Mouse (Mus musculus): ENCODE results near the gene Sik3. TPM values are rescaled to one million over a fixed set of nuclear protein-coding genes. Genes with fewer than 3 reads are reported as not detected.

Gene Sik3
- polyA plus RNA-seq, 1 experiment from 2014 or later, result 1.7 TPM

DNA sequence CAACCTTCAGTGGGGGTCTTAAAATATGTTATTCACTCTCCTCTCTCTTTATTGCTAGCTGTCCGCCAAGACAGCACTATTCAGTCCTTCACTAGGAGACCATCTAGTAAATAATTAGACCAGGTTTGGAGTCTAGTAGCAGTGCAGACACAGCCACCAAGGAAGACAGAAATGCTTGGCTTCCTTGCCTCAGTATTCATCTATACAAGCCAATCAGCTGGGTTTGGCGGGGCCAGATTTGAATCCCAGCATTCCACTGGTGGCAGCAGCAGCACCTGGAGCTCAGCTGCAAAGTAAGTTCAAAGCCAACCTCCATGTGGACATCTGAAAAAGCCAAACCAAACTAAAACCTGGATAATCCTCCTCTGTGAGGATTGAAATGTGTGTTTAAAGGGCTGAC lies 47.6 kb downstream of the Sik3 start:
- Histone ChIP-seq H3K4me3 (ENCODE audit: low read depth, low read length) (no peak overlapping the region), H3K9ac (ENCODE audit: low read depth, low read length) (no peak overlapping the region), H3K36me3 (ENCODE audit: control insufficient read depth, insufficient read depth) (no peaks in the 10 kb centered on the region), H3K9me3 (replicated peaks; ENCODE audit: control insufficient read depth, low read length) (no peaks in the 10 kb centered on the region), H3K4me1 (ENCODE audit: control insufficient read depth, low read depth, low read length) (peaks cover 2% of the 10 kb centered on the region), H3K27ac (ENCODE audit: low read length) (no peak overlapping the region), H3K4me2 (ENCODE audit: low read depth, low read length) (no peak overlapping the region), H3K27me3 (ENCODE audit: control insufficient read depth, insufficient read depth, low read depth, low read length) (no peaks in the 10 kb centered on the region)
- no peak for ATAC-seq (ENCODE audit: low read depth)
- WGBS (ENCODE audit: insufficient replicate concordance), result 72% methylated on average over 2 of the region's 2 CpGs

DNA sequence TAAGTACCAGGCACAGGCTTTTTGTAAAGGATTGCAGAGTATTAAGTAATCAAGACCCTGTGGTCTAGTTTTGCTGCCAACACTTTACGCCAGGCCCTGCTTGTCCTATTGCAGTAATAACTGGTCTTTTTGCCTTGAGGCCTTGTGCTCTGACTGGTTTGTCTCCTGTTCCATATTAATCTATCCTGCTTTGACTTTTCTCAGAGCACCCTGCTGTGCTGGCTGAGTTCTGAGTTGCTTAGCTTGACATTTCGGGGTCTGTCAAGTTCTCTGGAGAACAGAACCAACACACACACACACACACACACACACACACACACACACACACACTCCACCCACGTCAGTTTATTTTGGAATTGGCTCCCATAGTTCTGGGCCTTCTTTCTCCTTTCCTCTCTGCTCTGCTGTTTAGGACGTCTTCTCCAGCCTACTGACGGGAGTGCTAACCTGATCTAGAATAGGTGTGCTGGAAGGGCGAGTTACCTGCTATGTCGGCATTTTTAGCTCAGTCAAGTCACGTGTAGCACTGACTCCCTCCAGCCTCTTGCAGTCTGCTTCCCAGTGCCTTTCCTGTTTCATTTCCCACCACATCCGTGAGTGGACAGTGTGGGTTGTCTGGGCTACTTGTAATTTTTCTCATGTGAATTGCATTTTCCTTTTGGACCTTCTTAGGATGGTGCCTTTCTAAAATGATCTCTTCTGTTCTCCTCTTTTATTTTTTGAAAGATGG lies 49.2 kb downstream of the Sik3 start:
- Histone ChIP-seq H3K27me3 (ENCODE audit: control insufficient read depth, insufficient read depth, low read depth, low read length) (no peaks in the 10 kb centered on the region), H3K4me1 (ENCODE audit: control insufficient read depth, low read depth, low read length) (peaks cover 5% of the 10 kb centered on the region), H3K9me3 (replicated peaks; ENCODE audit: control insufficient read depth, low read length) (no peaks in the 10 kb centered on the region), H3K36me3 (ENCODE audit: control insufficient read depth, insufficient read depth) (no peaks in the 10 kb centered on the region), H3K4me2 (ENCODE audit: low read depth, low read length) (no peak overlapping the region), H3K9ac (ENCODE audit: low read depth, low read length) (no peak overlapping the region), H3K4me3 (ENCODE audit: low read depth, low read length) (no peak overlapping the region), H3K27ac (ENCODE audit: low read length) (no peak overlapping the region)
- 56% methylated on average over 9 of the region's 9 CpGs for WGBS (ENCODE audit: insufficient replicate concordance)
- no peak for ATAC-seq (ENCODE audit: low read depth)

DNA sequence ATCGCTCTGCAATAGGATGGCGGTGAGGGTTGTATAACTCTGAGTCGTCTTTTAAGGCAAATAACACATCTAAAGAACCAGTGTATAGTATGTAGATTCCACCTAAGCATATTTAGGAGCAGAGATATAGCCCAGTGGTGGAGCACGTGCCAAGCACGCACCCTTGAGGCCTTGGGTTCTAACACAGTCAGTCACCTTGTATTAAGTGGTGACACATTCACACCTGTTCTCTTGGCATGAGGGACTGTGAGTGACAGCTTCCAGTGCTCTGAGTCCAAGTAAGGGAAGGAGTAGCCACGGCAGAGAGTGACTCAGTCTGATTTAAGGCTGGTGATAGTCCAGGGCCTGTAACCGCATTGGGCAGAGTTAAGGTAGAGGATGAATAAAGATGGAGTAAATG lies 51.7 kb downstream of the Sik3 start:
- H3K9me3 ChIP-seq (replicated peaks; ENCODE audit: control insufficient read depth, low read length), result no peaks in the 10 kb centered on the region
- 80% methylated on average over 7 of the region's 7 CpGs for WGBS (ENCODE audit: insufficient replicate concordance)
- no peaks in the 10 kb centered on the region for H3K36me3 ChIP-seq (ENCODE audit: control insufficient read depth, insufficient read depth)
- H3K4me2 ChIP-seq (ENCODE audit: low read depth, low read length), result no peak overlapping the region
- H3K27ac ChIP-seq (ENCODE audit: low read length), result no peak overlapping the region
- peaks cover 16% of the 10 kb centered on the region for H3K4me1 ChIP-seq (ENCODE audit: control insufficient read depth, low read depth, low read length)
- ATAC-seq (ENCODE audit: low read depth), result no peak
- no peak overlapping the region for H3K9ac ChIP-seq (ENCODE audit: low read depth, low read length)
- H3K27me3 ChIP-seq (ENCODE audit: control insufficient read depth, insufficient read depth, low read depth, low read length), result no peaks in the 10 kb centered on the region
- H3K4me3 ChIP-seq (ENCODE audit: low read depth, low read length), result no peak overlapping the region

DNA sequence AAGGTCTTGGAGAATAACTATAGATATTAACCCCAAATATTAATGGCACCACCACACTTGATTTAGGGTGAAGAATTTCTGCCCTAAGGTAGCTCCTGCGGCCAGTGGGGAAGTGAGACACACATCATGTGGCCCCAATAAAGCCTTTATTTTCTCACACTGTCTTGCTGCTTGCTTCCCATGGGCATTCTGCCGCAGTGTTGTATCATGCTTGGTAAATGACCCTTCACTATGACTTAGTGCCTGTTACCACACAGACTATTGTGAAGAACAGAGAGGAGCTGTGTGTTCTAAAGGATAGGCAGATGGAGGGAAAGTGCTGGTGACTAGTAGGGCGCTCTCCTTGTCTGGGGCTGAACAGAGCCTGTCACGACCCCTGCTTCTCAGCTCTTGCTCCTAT lies 54.1 kb downstream of the Sik3 start:
- no peak for ATAC-seq (ENCODE audit: low read depth)
- H3K27me3 ChIP-seq (ENCODE audit: control insufficient read depth, insufficient read depth, low read depth, low read length), result no peaks in the 10 kb centered on the region
- H3K9ac ChIP-seq (ENCODE audit: low read depth, low read length), result no peak overlapping the region
- H3K4me1 ChIP-seq (ENCODE audit: control insufficient read depth, low read depth, low read length), result peaks cover 14% of the 10 kb centered on the region
- H3K4me3 ChIP-seq (ENCODE audit: low read depth, low read length), result no peak overlapping the region
- no peaks in the 10 kb centered on the region for H3K36me3 ChIP-seq (ENCODE audit: control insufficient read depth, insufficient read depth)
- no peaks in the 10 kb centered on the region for H3K9me3 ChIP-seq (replicated peaks; ENCODE audit: control insufficient read depth, low read length)
- 59% methylated on average over 4 of the region's 4 CpGs for WGBS (ENCODE audit: insufficient replicate concordance)
- H3K4me2 ChIP-seq (ENCODE audit: low read depth, low read length), result no peak overlapping the region
- H3K27ac ChIP-seq (ENCODE audit: low read length), result no peak overlapping the region

DNA sequence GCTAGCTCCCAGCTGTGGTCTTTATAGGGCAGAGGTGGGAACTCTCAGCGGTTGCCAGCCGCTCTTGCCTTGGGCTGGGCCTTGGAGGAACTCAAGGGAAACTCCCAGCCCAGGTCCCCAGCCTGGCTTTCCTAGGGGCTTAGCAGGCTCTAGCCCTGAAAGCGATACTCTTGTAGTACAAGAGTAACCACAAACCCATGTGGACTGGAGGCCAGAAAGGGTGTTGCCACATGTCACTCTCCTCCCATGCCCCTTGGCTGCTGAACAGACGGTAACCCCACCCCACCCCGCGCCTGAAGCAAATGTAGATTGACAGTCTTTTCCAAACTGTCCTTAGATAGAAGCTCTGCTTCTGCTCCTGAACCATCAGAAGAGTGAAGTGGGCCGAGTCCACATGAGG lies 55.1 kb downstream of the Sik3 start:
- no peak overlapping the region for H3K9ac ChIP-seq (ENCODE audit: low read depth, low read length)
- 10% methylated on average over 7 of the region's 7 CpGs for WGBS (ENCODE audit: insufficient replicate concordance)
- peak; percentile 82 for ATAC-seq (ENCODE audit: low read depth)
- no peak overlapping the region for H3K4me3 ChIP-seq (ENCODE audit: low read depth, low read length)
- H3K27ac ChIP-seq (ENCODE audit: low read length), result peak overlapping the region; percentile 46; the same call in 1 of the 2 replicates
- H3K4me1 ChIP-seq (ENCODE audit: control insufficient read depth, low read depth, low read length), result peaks cover 14% of the 10 kb centered on the region
- H3K9me3 ChIP-seq (replicated peaks; ENCODE audit: control insufficient read depth, low read length), result no peaks in the 10 kb centered on the region
- H3K27me3 ChIP-seq (ENCODE audit: control insufficient read depth, insufficient read depth, low read depth, low read length), result no peaks in the 10 kb centered on the region
- H3K36me3 ChIP-seq (ENCODE audit: control insufficient read depth, insufficient read depth), result no peaks in the 10 kb centered on the region
- H3K4me2 ChIP-seq (ENCODE audit: low read depth, low read length), result no peak overlapping the region

DNA sequence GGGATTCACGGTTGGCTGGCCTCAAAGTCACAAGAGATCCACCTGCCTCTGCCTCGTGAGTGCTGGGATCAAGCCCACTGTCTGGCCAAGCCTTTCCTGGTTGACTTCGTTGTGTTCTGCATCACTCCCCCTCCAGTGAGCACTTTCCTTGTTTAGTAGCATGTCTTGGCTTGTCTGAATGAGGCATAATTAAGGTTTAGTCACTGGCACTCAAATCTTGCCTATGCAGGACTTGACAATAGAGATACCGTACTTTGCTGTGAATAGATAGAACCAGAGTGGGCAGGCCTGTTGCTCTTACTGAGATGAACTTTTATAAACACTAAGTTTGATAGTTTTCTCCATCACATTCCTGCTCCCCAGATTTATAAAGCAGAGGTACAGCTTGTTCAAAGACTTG lies 56.4 kb downstream of the Sik3 start:
- H3K27ac ChIP-seq (ENCODE audit: low read length), result no peak overlapping the region
- no peaks in the 10 kb centered on the region for H3K27me3 ChIP-seq (ENCODE audit: control insufficient read depth, insufficient read depth, low read depth, low read length)
- 33% methylated on average over 4 of the region's 4 CpGs for WGBS (ENCODE audit: insufficient replicate concordance)
- H3K9ac ChIP-seq (ENCODE audit: low read depth, low read length), result no peak overlapping the region
- H3K4me1 ChIP-seq (ENCODE audit: control insufficient read depth, low read depth, low read length), result peaks cover 14% of the 10 kb centered on the region
- no peaks in the 10 kb centered on the region for H3K9me3 ChIP-seq (replicated peaks; ENCODE audit: control insufficient read depth, low read length)
- no peak overlapping the region for H3K4me2 ChIP-seq (ENCODE audit: low read depth, low read length)
- no peak overlapping the region for H3K4me3 ChIP-seq (ENCODE audit: low read depth, low read length)
- ATAC-seq (ENCODE audit: low read depth), result no peak
- H3K36me3 ChIP-seq (ENCODE audit: control insufficient read depth, insufficient read depth), result no peaks in the 10 kb centered on the region

DNA sequence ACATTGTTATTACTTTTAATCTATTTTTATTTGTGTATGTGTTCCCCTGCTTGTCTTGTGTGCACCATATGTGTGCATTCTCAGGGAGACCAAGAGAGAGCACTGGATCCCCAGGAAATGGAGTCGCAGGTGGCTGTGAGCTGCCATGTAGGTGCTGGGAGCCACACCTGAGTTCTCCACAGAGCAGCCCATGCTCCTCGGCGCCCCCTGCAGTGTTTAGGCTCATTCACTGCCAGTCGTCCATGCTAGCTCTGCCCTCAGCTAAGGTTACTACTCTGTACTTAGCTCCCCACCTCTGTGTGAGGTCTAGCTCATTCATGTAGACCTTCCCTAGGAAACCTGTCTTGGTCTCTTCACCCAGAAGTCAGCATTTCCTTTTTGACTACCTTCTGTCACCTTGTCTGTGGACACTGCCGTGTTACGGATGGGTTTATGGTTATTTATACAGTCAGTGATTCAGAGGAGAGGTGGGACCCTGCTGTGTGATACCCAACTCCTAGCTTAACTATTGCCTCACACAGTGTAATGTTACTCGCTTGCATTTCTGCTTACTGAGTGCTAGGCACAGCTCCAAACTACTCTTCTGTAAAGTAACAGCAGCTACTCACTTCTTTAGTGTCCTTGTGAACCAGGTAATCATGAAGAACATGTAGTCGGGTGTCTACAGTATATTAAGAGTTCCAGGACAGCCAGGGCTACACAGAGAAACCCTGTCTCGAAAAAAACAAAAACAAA lies 59.6 kb downstream of the Sik3 start:
- Histone ChIP-seq H3K4me3 (ENCODE audit: low read depth, low read length) (no peak overlapping the region), H3K27me3 (ENCODE audit: control insufficient read depth, insufficient read depth, low read depth, low read length) (no peaks in the 10 kb centered on the region), H3K9me3 (replicated peaks; ENCODE audit: control insufficient read depth, low read length) (no peaks in the 10 kb centered on the region), H3K4me1 (ENCODE audit: control insufficient read depth, low read depth, low read length) (peaks cover 8% of the 10 kb centered on the region), H3K27ac (ENCODE audit: low read length) (no peak overlapping the region), H3K4me2 (ENCODE audit: low read depth, low read length) (no peak overlapping the region), H3K36me3 (ENCODE audit: control insufficient read depth, insufficient read depth) (no peaks in the 10 kb centered on the region), H3K9ac (ENCODE audit: low read depth, low read length) (no peak overlapping the region)
- no peak for ATAC-seq (ENCODE audit: low read depth)
- WGBS (ENCODE audit: insufficient replicate concordance), result 62% methylated on average over 9 of the region's 9 CpGs

DNA sequence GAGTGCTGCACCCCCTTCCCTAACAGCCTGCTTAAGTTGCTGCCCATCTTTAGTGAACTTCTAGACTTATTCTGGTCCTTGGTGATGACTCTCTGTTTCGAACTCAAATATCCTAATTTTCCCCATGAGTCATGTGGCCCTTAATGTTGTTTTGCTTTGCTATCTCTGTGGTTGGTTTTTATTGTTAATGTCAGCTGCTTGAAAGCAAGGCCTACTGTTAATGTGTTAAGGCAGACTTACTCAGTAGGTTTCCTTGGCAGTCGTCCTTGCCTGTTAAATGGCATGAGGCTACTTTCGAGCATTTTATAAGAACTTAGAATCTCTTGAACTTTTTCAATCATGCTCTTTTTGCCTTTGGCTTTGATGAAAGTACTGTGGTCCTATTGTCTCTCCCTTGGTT lies 60.8 kb downstream of the Sik3 start:
- H3K36me3 ChIP-seq (ENCODE audit: control insufficient read depth, insufficient read depth), result no peaks in the 10 kb centered on the region
- H3K27ac ChIP-seq (ENCODE audit: low read length), result no peak overlapping the region
- H3K4me2 ChIP-seq (ENCODE audit: low read depth, low read length), result no peak overlapping the region
- H3K4me3 ChIP-seq (ENCODE audit: low read depth, low read length), result no peak overlapping the region
- no peaks in the 10 kb centered on the region for H3K4me1 ChIP-seq (ENCODE audit: control insufficient read depth, low read depth, low read length)
- no peaks in the 10 kb centered on the region for H3K9me3 ChIP-seq (replicated peaks; ENCODE audit: control insufficient read depth, low read length)
- ATAC-seq (ENCODE audit: low read depth), result no peak
- WGBS (ENCODE audit: insufficient replicate concordance), result 59% methylated on average over 3 of the region's 3 CpGs
- H3K9ac ChIP-seq (ENCODE audit: low read depth, low read length), result no peak overlapping the region
- H3K27me3 ChIP-seq (ENCODE audit: control insufficient read depth, insufficient read depth, low read depth, low read length), result no peaks in the 10 kb centered on the region

DNA sequence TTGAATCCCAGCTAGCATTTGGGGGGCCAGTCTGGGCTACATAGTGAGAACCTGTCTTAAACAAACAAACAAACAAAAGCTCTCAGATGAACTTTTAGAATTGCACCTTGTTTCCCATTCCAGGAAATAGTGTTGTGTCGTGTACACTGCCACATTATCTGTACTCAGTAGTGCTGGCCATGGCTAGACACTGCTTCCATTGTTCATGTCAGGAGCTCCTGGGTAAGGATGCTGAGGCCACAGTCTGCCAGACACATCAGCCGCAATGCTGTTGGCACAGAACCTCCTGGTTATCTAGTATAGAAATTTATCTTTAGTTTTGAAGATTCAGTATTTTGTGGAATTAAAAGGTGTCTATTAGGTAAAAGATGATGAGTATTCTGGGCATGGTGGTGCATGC lies 63.0 kb downstream of the Sik3 start:
- Histone ChIP-seq H3K4me3 (ENCODE audit: low read depth, low read length) (no peak overlapping the region), H3K27me3 (ENCODE audit: control insufficient read depth, insufficient read depth, low read depth, low read length) (no peaks in the 10 kb centered on the region), H3K4me1 (ENCODE audit: control insufficient read depth, low read depth, low read length) (no peaks in the 10 kb centered on the region), H3K4me2 (ENCODE audit: low read depth, low read length) (no peak overlapping the region), H3K9ac (ENCODE audit: low read depth, low read length) (no peak overlapping the region), H3K36me3 (ENCODE audit: control insufficient read depth, insufficient read depth) (no peaks in the 10 kb centered on the region), H3K9me3 (replicated peaks; ENCODE audit: control insufficient read depth, low read length) (no peaks in the 10 kb centered on the region), H3K27ac (ENCODE audit: low read length) (no peak overlapping the region)
- 62% methylated on average over 2 of the region's 2 CpGs for WGBS (ENCODE audit: insufficient replicate concordance)
- no peak for ATAC-seq (ENCODE audit: low read depth)
